Mouse (Mus musculus) thymus, adult 2 months (tissue): ENCODE results near the gene Mcidas.

Experiments used
- CTCF ChIP-seq: fragments of 200-500 bp; IDR thresholded peaks from 2 replicates; pipeline ENCODE4 v1.5.1; 2012; ENCODE audit warnings: mild to moderate bottlenecking, control low read depth, low read length, moderate library complexity, borderline replicate concordance; ENCODE audit not compliant: control insufficient read depth, poor library complexity, insufficient read depth; ENCODE audit errors: extremely low read depth
- POLR2A ChIP-seq: fragments of 200-500 bp; IDR thresholded peaks from 2 replicates; pipeline ENCODE4 v1.6.1; 2012; ENCODE audit warnings: mild to moderate bottlenecking, low read length, control low read depth, moderate library complexity; ENCODE audit not compliant: control insufficient read depth, poor library complexity, insufficient read depth; ENCODE audit errors: extremely low read depth

DNA sequence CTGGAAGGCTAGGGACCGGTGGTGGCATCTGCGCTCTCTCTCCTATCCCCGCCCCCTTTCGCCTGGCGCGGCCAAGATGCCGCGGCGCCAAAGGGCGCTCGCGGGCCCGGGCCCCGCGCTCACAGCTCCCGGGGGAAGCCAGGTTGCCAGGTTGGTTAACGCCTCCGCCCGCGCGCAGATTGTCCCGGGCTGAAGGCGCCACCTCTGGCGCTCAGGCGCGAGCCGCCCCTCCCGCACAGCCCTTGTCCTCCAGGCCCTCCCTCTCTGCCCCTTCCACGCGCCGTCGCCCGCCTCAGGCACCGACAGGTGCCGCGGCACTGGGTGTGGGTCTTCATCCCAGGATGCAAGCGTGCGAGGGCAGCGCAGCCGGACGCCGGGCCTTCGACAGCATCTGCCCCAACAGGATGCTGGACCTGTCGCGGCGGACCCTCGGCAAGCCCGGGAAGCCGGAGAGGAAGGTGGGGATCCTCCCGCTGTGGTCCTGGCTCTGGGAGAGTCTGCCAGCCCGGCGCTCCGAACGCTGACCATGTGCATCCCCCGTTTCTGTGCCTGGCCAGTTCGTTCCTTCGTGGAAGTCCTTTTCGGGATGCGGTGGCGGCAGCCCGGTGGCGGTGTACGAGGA lies at the start of gene Mcidas:
- TF ChIP-seq POLR2A: no peak
- TF ChIP-seq CTCF: no peak
